Mouse (Mus musculus) forebrain, embryonic 10.5 days (tissue): ENCODE measurements around the gene Canx. TPM values are rescaled to one million over a fixed set of nuclear protein-coding genes. Genes with fewer than 3 reads are reported as not detected.
A peak's percentile ranks its signal among the peaks of the same experiment; 100 is the strongest.

Source experiments
- DNase-seq: peaks from one replicate; pipeline ENCODE4 v3.0.0-alpha.2; 2017; ENCODE audit warnings: low spot score; ENCODE audit errors: extremely low spot score
- H3K27ac ChIP-seq: fragments of 300-500 bp; sonication (generic); 2 replicates; pipeline ENCODE4 v1.5.1; 2016; ENCODE audit warnings: mild to moderate bottlenecking
- H3K27me3 ChIP-seq: fragments of 300-500 bp; sonication (generic); 2 replicates; pipeline ENCODE4 v1.6.1; 2016; ENCODE audit warnings: mild to moderate bottlenecking; ENCODE audit not compliant: poor library complexity, severe bottlenecking
- H3K36me3 ChIP-seq: fragments of 300-500 bp; sonication (generic); replicated peaks from 2 replicates; pipeline ENCODE4 v1.6.1; 2016; ENCODE audit warnings: mild to moderate bottlenecking, moderate library complexity
- H3K4me1 ChIP-seq: fragments of 300-500 bp; sonication (generic); 2 replicates; pipeline ENCODE4 v1.6.1; 2016
- H3K4me3 ChIP-seq: fragments of 300-500 bp; sonication (generic); 2 replicates; pipeline ENCODE4 v1.5.1; 2016; ENCODE audit warnings: mild to moderate bottlenecking, moderate library complexity
- H3K9me3 ChIP-seq: fragments of 300-500 bp; sonication (generic); 2 replicates; pipeline ENCODE4 v1.6.1; 2016; ENCODE audit warnings: mild to moderate bottlenecking, moderate library complexity
- WGBS: fragments of 180-500 bp; shearing (Covaris S2); methylation state at CpG from one replicate; pipeline ENCODE4 v1.1.7; 2016; 5-methylcytosine and 5-hydroxymethylcytosine counted together
- microRNA counts: library from miRNA; unstranded; fragments of <30 nt; microRNA quantifications from one replicate; lab custom pipeline; 2017
- microRNA-seq: library from miRNA; unstranded; fragments of <30 nt; microRNA quantifications from one replicate; pipeline ENCODE4, GENCODE M21; 2017
- polyA plus RNA-seq: library from polyadenylated mRNA; unstranded; fragments of >200 nt; fragmentation: Nextera tagmentation; extraction: Ambion mirVana; gene quantifications from 2 replicates; pipeline ENCODE4 v1.2.1, GENCODE M21; 2016

Gene Canx
- polyA plus RNA-seq, 1 experiment from 2014 or later: 334 TPM

GRCm38 (mm10) chr11:50263198-50263597 lies 62.3 kb downstream of the Canx start:
- no peak for DNase-seq
- Histone ChIP-seq H3K27ac (no peak overlapping the region), H3K27me3 (no peaks in the 10 kb centered on the region), H3K4me3 (no peak overlapping the region), H3K36me3 (peaks cover 99% of the 10 kb centered on the region), H3K9me3 (no peaks in the 10 kb centered on the region), H3K4me1 (no peaks in the 10 kb centered on the region)
- WGBS: 95% methylated on average over 3 of the region's 3 CpGs

- no peaks in the 10 kb centered on the region for H3K9me3 ChIP-seq
- H3K36me3 ChIP-seq: peaks cover 99% of the 10 kb centered on the region
- 96% methylated on average over 4 of the region's 4 CpGs for WGBS
- H3K27ac ChIP-seq: no peak overlapping the region
- H3K4me3 ChIP-seq: no peak overlapping the region
- no peaks in the 10 kb centered on the region for H3K27me3 ChIP-seq
- H3K4me1 ChIP-seq: no peaks in the 10 kb centered on the region
- DNase-seq: no peak
Observed at GRCm38 (mm10) chr11:50262020-50262419, 63.5 kb downstream of the Canx start.

- no peaks in the 10 kb centered on the region for H3K9me3 ChIP-seq
- peaks cover 80% of the 10 kb centered on the region for H3K36me3 ChIP-seq
- no peak overlapping the region for H3K27ac ChIP-seq
- WGBS: 91% methylated on average over 7 of the region's 7 CpGs
- H3K27me3 ChIP-seq: no peaks in the 10 kb centered on the region
- H3K4me1 ChIP-seq: peaks cover 2% of the 10 kb centered on the region; the same call in 1 of the 2 replicates
- H3K4me3 ChIP-seq: no peak overlapping the region
- DNase-seq: no peak
Observed at GRCm38 (mm10) chr11:50258310-50258709, 67.2 kb downstream of the Canx start.

- H3K36me3 ChIP-seq: peaks cover 63% of the 10 kb centered on the region
- WGBS: 93% methylated on average over 7 of the region's 7 CpGs
- no peaks in the 10 kb centered on the region for H3K27me3 ChIP-seq
Observed at GRCm38 (mm10) chr11:50256615-50257014, 68.9 kb downstream of the Canx start.

GRCm38 (mm10) chr11:50254010-50254580 lies 71.4 kb downstream of the Canx start:
- Histone ChIP-seq H3K27me3 (no peaks in the 10 kb centered on the region), H3K27ac (no peak overlapping the region), H3K4me1 (peaks cover 18% of the 10 kb centered on the region), H3K9me3 (no peaks in the 10 kb centered on the region), H3K4me3 (no peak overlapping the region), H3K36me3 (peaks cover 38% of the 10 kb centered on the region)
- 89% methylated on average over 12 of the region's 12 CpGs for WGBS
- no peak for DNase-seq

More at GRCm38 (mm10) chr11:50256615-50257014, 68.9 kb downstream of the Canx start:
- peaks cover 18% of the 10 kb centered on the region for H3K4me1 ChIP-seq
- H3K27ac ChIP-seq: no peak overlapping the region
- no peak overlapping the region for H3K4me3 ChIP-seq
- DNase-seq: no peak
- H3K9me3 ChIP-seq: no peaks in the 10 kb centered on the region

GRCm38 (mm10) chr11:50253393-50253792 lies 72.1 kb downstream of the Canx start:
- H3K4me1 ChIP-seq: peaks cover 18% of the 10 kb centered on the region
- 84% methylated on average over 1 of the region's 1 CpGs for WGBS
- no peaks in the 10 kb centered on the region for H3K27me3 ChIP-seq
- no peaks in the 10 kb centered on the region for H3K9me3 ChIP-seq
- DNase-seq: no peak
- H3K4me3 ChIP-seq: no peak overlapping the region
- no peak overlapping the region for H3K27ac ChIP-seq
- H3K36me3 ChIP-seq: peaks cover 31% of the 10 kb centered on the region

- peak overlapping the region; percentile 76 for H3K27ac ChIP-seq
- no peak overlapping the region for H3K4me3 ChIP-seq
- no peaks in the 10 kb centered on the region for H3K9me3 ChIP-seq
- peaks cover 18% of the 10 kb centered on the region for H3K4me1 ChIP-seq
- no peak for DNase-seq
- peaks cover 25% of the 10 kb centered on the region for H3K36me3 ChIP-seq
- no peaks in the 10 kb centered on the region for H3K27me3 ChIP-seq
- whole genome bisulfite sequencing: 80% methylated on average over 11 of the region's 11 CpGs
Observed at GRCm38 (mm10) chr11:50252684-50253265, 72.7 kb downstream of the Canx start.

GRCm38 (mm10) chr11:50252166-50252565 lies 73.3 kb downstream of the Canx start:
- DNase-seq: no peak
- no peak overlapping the region for H3K4me3 ChIP-seq
- WGBS: 68% methylated on average over 3 of the region's 3 CpGs
- no peaks in the 10 kb centered on the region for H3K27me3 ChIP-seq
- no peaks in the 10 kb centered on the region for H3K9me3 ChIP-seq
- H3K4me1 ChIP-seq: peaks cover 18% of the 10 kb centered on the region
- H3K27ac ChIP-seq: peak overlapping the region; percentile 76
- H3K36me3 ChIP-seq: peaks cover 18% of the 10 kb centered on the region

GRCm38 (mm10) chr11:50248473-50249171 lies 76.9 kb downstream of the Canx start:
- H3K4me3 ChIP-seq: no peak overlapping the region
- WGBS: 85% methylated on average over 7 of the region's 7 CpGs
- DNase-seq: no peak
- H3K27me3 ChIP-seq: no peaks in the 10 kb centered on the region
- H3K27ac ChIP-seq: no peak overlapping the region
- H3K9me3 ChIP-seq: no peaks in the 10 kb centered on the region
- H3K4me1 ChIP-seq: peaks cover 18% of the 10 kb centered on the region
- no peaks in the 10 kb centered on the region for H3K36me3 ChIP-seq

GRCm38 (mm10) chr11:50245269-50245668 lies 80.2 kb downstream of the Canx start:
- Histone ChIP-seq H3K9me3 (no peaks in the 10 kb centered on the region), H3K36me3 (no peaks in the 10 kb centered on the region), H3K4me1 (no peaks in the 10 kb centered on the region), H3K27ac (no peak overlapping the region), H3K4me3 (no peak overlapping the region), H3K27me3 (no peaks in the 10 kb centered on the region)
- 80% methylated on average over 5 of the region's 5 CpGs for WGBS
- no peak for DNase-seq

MicroRNAs encoded within 50 kb of the gene (microRNA counts, 519-probe panel; counts per million panel counts)
- 4,534 counts per million, percentile 80 among the panel's probes with 10 or more counts for microRNA mmu-miR-804 (lab: Ali Mortazavi, UCI)

Small RNA genes within 50 kb of the gene (microRNA-seq; reads per million reads assigned to microRNA genes)
- not detected for gene Mir804

Other genes with a start within 250 kb of the Canx start
- 32.5 TPM in 2 replicates for gene Tbc1d9b, start 194.3 kb downstream of the Canx start, polyA plus RNA-seq
- 22.8 and 25.9 TPM in 2 replicates for gene Mrnip, start 151.2 kb downstream of the Canx start, polyA plus RNA-seq
- gene Sqstm1, start 114.8 kb downstream of the Canx start, polyA plus RNA-seq: 117 and 122 TPM in 2 replicates
- gene Mgat4b, start 114.8 kb downstream of the Canx start, polyA plus RNA-seq: 10.8 and 13.2 TPM in 2 replicates
- 0.79 and 1.1 TPM in 2 replicates for gene Ltc4s, start 87.1 kb downstream of the Canx start, polyA plus RNA-seq
- gene Maml1, start 33.4 kb downstream of the Canx start, polyA plus RNA-seq: 5.4 and 5.8 TPM in 2 replicates
- gene Cby3, start 28.8 kb upstream of the Canx start, polyA plus RNA-seq: 0.23 and 0.57 TPM in 2 replicates
- 634 and 666 TPM in 2 replicates for gene Hnrnph1, start 51.3 kb upstream of the Canx start, polyA plus RNA-seq
- 23.1 and 24.0 TPM in 2 replicates for gene Rufy1, start 105.5 kb upstream of the Canx start, polyA plus RNA-seq